Mouse (Mus musculus) stomach, embryonic 16.5 days (tissue): ENCODE results near the gene Minpp1. TPM values are rescaled to one million over a fixed set of nuclear protein-coding genes. Genes with fewer than 3 reads are reported as not detected.

Experiments
- ATAC-seq: fragments of 200-750 bp; cut with Nextera tagmentation; 2 replicates; pipeline ENCODE4 v1.8.0; 2017; ENCODE audit warnings: moderate number of reproducible peaks, moderate TSS enrichment; ENCODE audit not compliant: insufficient read depth, low FRiP score
- H3K27ac ChIP-seq: fragments of 300-500 bp; sonication (generic); 2 replicates; pipeline ENCODE4 v1.5.1; 2014; ENCODE audit warnings: low read length
- H3K27me3 ChIP-seq: fragments of 300-500 bp; sonication (generic); 2 replicates; pipeline ENCODE4 v1.6.1; 2014; ENCODE audit warnings: low read length, control low read depth, mixed read lengths; ENCODE audit not compliant: control insufficient read depth, insufficient read depth
- H3K36me3 ChIP-seq: fragments of 300-500 bp; sonication (generic); 2 replicates; pipeline ENCODE4 v1.6.1; 2014; ENCODE audit warnings: low read length; ENCODE audit not compliant: control insufficient read depth, insufficient read depth
- H3K4me1 ChIP-seq: fragments of 300-500 bp; sonication (generic); 2 replicates; pipeline ENCODE4 v1.6.1; 2014; ENCODE audit warnings: low read length, control low read depth, mixed read lengths; ENCODE audit not compliant: control insufficient read depth, insufficient read depth
- H3K4me2 ChIP-seq: fragments of 300-500 bp; sonication (generic); 2 replicates; pipeline ENCODE4 v1.6.1; 2014; ENCODE audit warnings: low read depth, low read length, mixed read lengths
- H3K4me3 ChIP-seq: fragments of 300-500 bp; sonication (generic); replicated peaks from 2 replicates; pipeline ENCODE4 v1.5.1; 2014; ENCODE audit warnings: mild to moderate bottlenecking, low read length
- H3K9ac ChIP-seq: fragments of 300-500 bp; sonication (generic); 2 replicates; pipeline ENCODE4 v1.6.1; 2014; ENCODE audit warnings: low read length
- H3K9me3 ChIP-seq: fragments of 300-500 bp; sonication (generic); replicated peaks from 2 replicates; pipeline ENCODE4 v1.6.1; 2016; ENCODE audit warnings: low read length, control low read depth; ENCODE audit not compliant: control insufficient read depth
- WGBS: fragments of 180-500 bp; shearing (Covaris S2); extraction: QIAGEN DNeasy Blood & Tissue Kit; methylation state at CpG from one replicate; pipeline ENCODE4 v1.1.7; 2014; 5-methylcytosine and 5-hydroxymethylcytosine counted together
- polyA plus RNA-seq: library from polyadenylated mRNA; unstranded; fragments of >200 nt; fragmentation: Nextera tagmentation; extraction: Ambion mirVana; gene quantifications from 2 replicates; pipeline ENCODE4 v1.2.1, GENCODE M21; 2015

Minpp1 gene
- polyA plus RNA-seq, 1 experiment from 2014 or later: 44.4 TPM

DNA sequence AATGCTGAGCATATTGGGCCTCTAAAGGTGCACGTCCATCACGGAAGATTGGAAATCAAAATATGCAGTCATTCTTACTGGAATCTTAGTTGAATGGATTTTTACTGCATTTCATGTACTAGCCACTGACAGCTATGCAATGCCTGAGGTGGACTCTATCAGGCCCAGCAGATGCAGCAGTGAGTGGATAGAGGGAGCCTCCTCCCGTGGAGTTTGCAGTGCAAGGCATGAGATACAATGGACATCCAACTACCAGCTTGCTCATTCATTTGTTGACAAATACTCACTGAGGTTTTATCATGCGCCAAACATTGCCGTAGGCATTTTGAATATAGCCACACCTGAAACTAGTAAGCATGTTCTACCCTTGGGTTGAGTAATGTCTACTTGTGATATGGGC is 18.2 kb upstream of the Minpp1 start:
- Histone ChIP-seq H3K27ac (no peak overlapping the region), H3K36me3 (no peaks in the 10 kb centered on the region), H3K9ac (no peak overlapping the region), H3K4me2 (no peak overlapping the region), H3K27me3 (no peaks in the 10 kb centered on the region), H3K4me3 (no peak overlapping the region), H3K4me1 (no peaks in the 10 kb centered on the region), H3K9me3 (no peaks in the 10 kb centered on the region)
- no peak for ATAC-seq
- 90% methylated on average over 5 of the region's 5 CpGs for WGBS

- H3K36me3 ChIP-seq: no peaks in the 10 kb centered on the region
- no peaks in the 10 kb centered on the region for H3K27me3 ChIP-seq
- H3K9me3 ChIP-seq: no peaks in the 10 kb centered on the region
- H3K9ac ChIP-seq: no peak overlapping the region
- no peak for ATAC-seq
- no peak overlapping the region for H3K4me3 ChIP-seq
- 20% methylated on average over 6 of the region's 6 CpGs for WGBS
- H3K4me2 ChIP-seq: no peak overlapping the region
- no peaks in the 10 kb centered on the region for H3K4me1 ChIP-seq
- H3K27ac ChIP-seq: no peak overlapping the region
Observed at GRCm38 (mm10) chr19:32470059-32470497, 15.5 kb upstream of the Minpp1 start.

GRCm38 (mm10) chr19:32470570-32471263 is 14.9 kb upstream of the Minpp1 start:
- no peak overlapping the region for H3K27ac ChIP-seq
- no peak overlapping the region for H3K4me2 ChIP-seq
- H3K27me3 ChIP-seq: no peaks in the 10 kb centered on the region
- no peaks in the 10 kb centered on the region for H3K9me3 ChIP-seq
- no peaks in the 10 kb centered on the region for H3K36me3 ChIP-seq
- WGBS: 78% methylated on average over 13 of the region's 13 CpGs
- no peaks in the 10 kb centered on the region for H3K4me1 ChIP-seq
- no peak overlapping the region for H3K4me3 ChIP-seq
- H3K9ac ChIP-seq: no peak overlapping the region
- no peak for ATAC-seq

DNA sequence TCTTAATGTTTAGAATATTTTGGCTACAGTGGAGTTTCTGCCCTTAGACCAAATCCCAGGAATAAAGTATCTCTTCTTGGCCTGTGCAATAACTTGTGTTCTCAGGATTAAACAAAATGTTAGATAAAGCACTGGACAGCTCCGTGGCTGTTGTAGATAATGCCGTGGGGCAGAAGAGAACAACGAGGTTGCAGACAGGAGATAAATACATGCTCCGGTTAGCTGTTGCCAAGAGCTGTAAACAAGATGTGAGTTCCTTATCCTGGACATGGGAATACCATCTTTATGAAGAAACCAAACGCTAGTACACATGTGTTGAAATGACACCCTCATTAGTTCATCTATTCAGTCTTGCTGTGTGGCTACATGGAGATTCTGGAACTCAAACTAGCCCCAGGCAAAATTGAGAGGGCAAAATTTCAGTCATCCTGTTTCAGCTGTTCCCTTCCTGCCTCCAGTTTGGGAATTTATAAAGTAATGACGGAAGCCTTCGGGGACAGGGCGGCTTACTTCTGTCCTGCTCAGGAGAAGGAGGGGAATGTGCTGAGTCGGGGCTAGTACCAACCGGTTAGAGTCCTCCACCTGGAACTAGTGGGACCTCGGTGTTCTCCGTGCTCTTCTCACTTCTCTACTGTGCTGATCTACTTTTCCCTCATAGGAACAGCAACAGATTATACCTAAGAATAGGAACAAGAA is 9.4 kb upstream of the Minpp1 start:
- no peak overlapping the region for H3K9ac ChIP-seq
- WGBS: 69% methylated on average over 12 of the region's 12 CpGs
- no peak overlapping the region for H3K4me2 ChIP-seq
- no peak for ATAC-seq
- no peaks in the 10 kb centered on the region for H3K4me1 ChIP-seq
- no peak overlapping the region for H3K27ac ChIP-seq
- H3K4me3 ChIP-seq: no peak overlapping the region
- no peaks in the 10 kb centered on the region for H3K9me3 ChIP-seq
- no peaks in the 10 kb centered on the region for H3K27me3 ChIP-seq
- H3K36me3 ChIP-seq: no peaks in the 10 kb centered on the region

DNA sequence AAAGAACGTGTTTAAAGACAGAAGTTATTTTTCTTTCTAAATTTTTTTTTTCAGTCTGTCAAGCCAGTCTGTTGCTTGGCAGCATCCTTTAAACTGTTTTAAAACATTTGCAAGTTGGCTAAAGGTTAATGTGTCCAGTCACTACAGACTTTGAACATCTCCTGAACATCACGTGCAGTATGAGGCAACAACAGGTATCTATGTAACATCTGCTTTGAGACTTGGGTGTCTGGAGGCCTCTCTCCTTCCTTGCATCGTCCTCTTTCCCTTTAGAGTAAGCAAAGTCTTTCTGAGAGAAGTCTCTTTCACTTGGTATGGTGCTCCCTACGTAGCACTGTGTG is 8.9 kb upstream of the Minpp1 start:
- H3K4me2 ChIP-seq: no peak overlapping the region
- H3K9me3 ChIP-seq: no peaks in the 10 kb centered on the region
- no peaks in the 10 kb centered on the region for H3K36me3 ChIP-seq
- H3K9ac ChIP-seq: no peak overlapping the region
- H3K4me3 ChIP-seq: no peak overlapping the region
- no peak for ATAC-seq
- no peaks in the 10 kb centered on the region for H3K4me1 ChIP-seq
- no peaks in the 10 kb centered on the region for H3K27me3 ChIP-seq
- H3K27ac ChIP-seq: no peak overlapping the region
- WGBS: 72% methylated on average over 4 of the region's 4 CpGs

- H3K4me1 ChIP-seq: peaks cover 6% of the 10 kb centered on the region
- H3K4me2 ChIP-seq: no peak overlapping the region
- H3K27me3 ChIP-seq: no peaks in the 10 kb centered on the region
- WGBS: 69% methylated on average over 5 of the region's 5 CpGs
- no peak for ATAC-seq
- no peaks in the 10 kb centered on the region for H3K36me3 ChIP-seq
- no peak overlapping the region for H3K9ac ChIP-seq
- no peaks in the 10 kb centered on the region for H3K9me3 ChIP-seq
- H3K4me3 ChIP-seq: no peak overlapping the region
- H3K27ac ChIP-seq: no peak overlapping the region
Observed at GRCm38 (mm10) chr19:32480255-32480654, 5.3 kb upstream of the Minpp1 start.

GRCm38 (mm10) chr19:32480791-32481442 is 4.7 kb upstream of the Minpp1 start:
- WGBS: 69% methylated on average over 8 of the region's 8 CpGs
- Histone ChIP-seq H3K27me3 (no peaks in the 10 kb centered on the region), H3K36me3 (no peaks in the 10 kb centered on the region), H3K4me3 (no peak overlapping the region), H3K27ac (0 out of 2 replicates have a peak overlapping the region, but pooled peaks have one; percentile 7), H3K9me3 (no peaks in the 10 kb centered on the region), H3K4me2 (no peak overlapping the region), H3K4me1 (peaks cover 6% of the 10 kb centered on the region), H3K9ac (no peak overlapping the region)
- no peak for ATAC-seq

- H3K4me2 ChIP-seq: no peak overlapping the region
- no peak for ATAC-seq
- no peak overlapping the region for H3K27ac ChIP-seq
- H3K27me3 ChIP-seq: no peaks in the 10 kb centered on the region
- no peaks in the 10 kb centered on the region for H3K9me3 ChIP-seq
- peaks cover 6% of the 10 kb centered on the region for H3K4me1 ChIP-seq
- H3K9ac ChIP-seq: no peak overlapping the region
- WGBS: 39% methylated on average over 4 of the region's 4 CpGs
- H3K36me3 ChIP-seq: no peaks in the 10 kb centered on the region
- no peak overlapping the region for H3K4me3 ChIP-seq
Observed at GRCm38 (mm10) chr19:32481511-32481910, 4.1 kb upstream of the Minpp1 start.

GRCm38 (mm10) chr19:32484941-32485660 is 468 bp upstream of the Minpp1 start:
- Histone ChIP-seq H3K27me3 (no peaks in the 10 kb centered on the region), H3K4me3 (peak overlapping the region; percentile 79), H3K9me3 (no peaks in the 10 kb centered on the region), H3K9ac (peak overlapping the region; percentile 88), H3K36me3 (no peaks in the 10 kb centered on the region), H3K4me2 (peak overlapping the region; percentile 91), H3K27ac (peak overlapping the region; percentile 89), H3K4me1 (peaks cover 17% of the 10 kb centered on the region)
- WGBS: 14% methylated on average over 13 of the region's 13 CpGs
- no peak for ATAC-seq
